Mouse (Mus musculus) thymus, adult 2 months (tissue): ENCODE measurements around the gene Ddb2.

Experiments
- CTCF ChIP-seq: fragments of 200-500 bp; IDR thresholded peaks from 2 replicates; pipeline ENCODE4 v1.5.1; 2012; ENCODE audit warnings: mild to moderate bottlenecking, control low read depth, low read length, moderate library complexity, borderline replicate concordance; ENCODE audit not compliant: control insufficient read depth, poor library complexity, insufficient read depth; ENCODE audit errors: extremely low read depth
- POLR2A ChIP-seq: fragments of 200-500 bp; IDR thresholded peaks from 2 replicates; pipeline ENCODE4 v1.6.1; 2012; ENCODE audit warnings: mild to moderate bottlenecking, low read length, control low read depth, moderate library complexity; ENCODE audit not compliant: control insufficient read depth, poor library complexity, insufficient read depth; ENCODE audit errors: extremely low read depth

DNA sequence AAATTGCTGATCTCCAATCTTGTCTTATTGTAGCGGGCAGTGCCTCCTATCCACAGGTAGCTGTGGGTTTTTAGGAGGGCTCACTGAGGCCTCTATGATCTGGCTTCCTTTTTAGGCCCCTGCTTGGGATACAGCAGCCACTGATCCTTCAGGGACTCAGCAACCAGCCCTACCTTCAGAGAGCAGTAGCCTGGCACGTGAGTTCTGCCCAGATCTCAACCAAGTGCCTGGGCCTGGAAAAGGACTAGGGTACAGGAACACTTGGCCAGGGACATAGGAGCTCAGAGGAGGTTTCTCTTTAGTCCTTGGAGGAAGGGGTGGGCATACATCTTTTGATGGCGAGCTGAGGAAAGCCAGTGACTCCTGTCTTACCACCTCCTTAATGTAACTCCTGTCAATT is 31.3 kb upstream of the Ddb2 start:
- TF ChIP-seq CTCF (no peak), POLR2A (no peak)
